Mouse (Mus musculus) CH12.LX (cell line): Measurements from ENCODE around the gene Jmjd1c. TPM values are rescaled to one million over a fixed set of nuclear protein-coding genes. Genes with fewer than 3 reads are reported as not detected.

ENCODE experiments used
- DNase-seq: peaks from one replicate; pipeline ENCODE4 v3.0.0-alpha.2; 2013; ENCODE audit errors: extremely low read depth
- H3K27ac ChIP-seq: 2 replicates; pipeline ENCODE4 v1.5.1; 2012; ENCODE audit warnings: low read depth, mild to moderate bottlenecking, control low read depth, moderate library complexity; ENCODE audit not compliant: insufficient read depth
- H3K27me3 ChIP-seq: replicated peaks from 2 replicates; pipeline ENCODE3; 2012; ENCODE audit warnings: inconsistent platforms
- H3K36me3 ChIP-seq, 2 experiments: replicated peaks in 1 of 2; 2 replicates each; pipeline versions ENCODE3 to v1.6.1; 2012; ENCODE audit warnings: inconsistent platforms in 1 of 2, low read length in 1 of 2, mild to moderate bottlenecking in 1 of 2, mixed read lengths in 1 of 2, moderate library complexity in 1 of 2; ENCODE audit not compliant: control insufficient read depth in 1 of 2, insufficient read depth in 1 of 2
- H3K4me1 ChIP-seq, 2 experiments: 2 replicates each; pipeline ENCODE4 v1.6.1; 2012; ENCODE audit warnings: inconsistent platforms in 1 of 2, moderate library complexity in 1 of 2; ENCODE audit not compliant: insufficient read depth in 2 of 2, control insufficient read depth in 1 of 2
- H3K4me2 ChIP-seq: 2 replicates; pipeline ENCODE4 v1.6.1; 2012; ENCODE audit warnings: low read depth, mild to moderate bottlenecking, control low read depth; ENCODE audit not compliant: poor library complexity, insufficient read depth, severe bottlenecking
- H3K4me3 ChIP-seq, 3 experiments: fragments of 150-350 bp in 1 of 3; sonication (generic) in 1 of 3; replicated peaks in 1 of 3; 2 replicates each; pipeline versions ENCODE3 to v1.5.1; 2011 to 2012; ENCODE audit warnings: low read depth in 2 of 3, low read length in 2 of 3, mild to moderate bottlenecking in 2 of 3, moderate library complexity in 2 of 3, control low read depth in 1 of 3, improper control_type of control experiment in 1 of 3, inconsistent platforms in 1 of 3, mixed read lengths in 1 of 3; ENCODE audit not compliant: poor library complexity in 1 of 3
- H3K79me2 ChIP-seq: replicated peaks from 2 replicates; pipeline ENCODE4 v1.6.1; 2012; ENCODE audit warnings: mild to moderate bottlenecking, moderate library complexity; ENCODE audit not compliant: control insufficient read depth, poor library complexity, insufficient read depth, severe bottlenecking; ENCODE audit errors: extremely low read depth
- H3K9ac ChIP-seq: 2 replicates; pipeline ENCODE4 v1.6.1; 2012; ENCODE audit warnings: low read depth, mild to moderate bottlenecking, control low read depth, moderate library complexity; ENCODE audit not compliant: insufficient read depth
- H3K9me3 ChIP-seq: replicated peaks from 2 replicates; pipeline ENCODE3; 2012; ENCODE audit warnings: low read length, inconsistent platforms, mixed read lengths
- BHLHE40 ChIP-seq: IDR thresholded peaks from 2 replicates; pipeline ENCODE4 v1.6.1; 2011; ENCODE audit warnings: mild to moderate bottlenecking, low read depth, low read length, improper control_type of control experiment
- CHD2 ChIP-seq: IDR thresholded peaks from 2 replicates; pipeline ENCODE4 v1.6.1; 2011; ENCODE audit warnings: low read length, improper control_type of control experiment
- CTCF ChIP-seq, 2 experiments: IDR thresholded peaks in 1 of 2; conservative IDR thresholded peaks in 1 of 2; 2 replicates each; pipeline ENCODE4 v1.5.1; 2011 to 2012; ENCODE audit warnings: low read depth in 2 of 2, low read length in 2 of 2, improper control_type of control experiment in 1 of 2, inconsistent platforms in 1 of 2, mild to moderate bottlenecking in 1 of 2, moderate library complexity in 1 of 2
- E2F4 ChIP-seq: IDR thresholded peaks from 2 replicates; pipeline ENCODE4 v1.6.1; 2011; ENCODE audit warnings: low read depth, low read length, improper control_type of control experiment; ENCODE audit not compliant: insufficient replicate concordance
- ELF1 ChIP-seq: IDR thresholded peaks from 2 replicates; pipeline ENCODE4 v1.6.1; 2014; ENCODE audit warnings: low read depth, mild to moderate bottlenecking, inconsistent platforms, low read length, improper control_type of control experiment
- EP300 ChIP-seq: IDR thresholded peaks from 2 replicates; pipeline ENCODE4 v1.6.1; 2011; ENCODE audit warnings: low read length, improper control_type of control experiment
- ETS1 ChIP-seq: conservative IDR thresholded peaks from 2 replicates; pipeline ENCODE4 v1.6.1; 2012; ENCODE audit warnings: low read depth, mild to moderate bottlenecking, inconsistent platforms, low read length, improper control_type of control experiment, moderate library complexity
- GABPA ChIP-seq: IDR thresholded peaks from 2 replicates; pipeline ENCODE4 v1.6.1; 2012; ENCODE audit warnings: low read depth, low read length, improper control_type of control experiment, inconsistent platforms; ENCODE audit not compliant: insufficient replicate concordance
- HCFC1 ChIP-seq: IDR thresholded peaks from 2 replicates; pipeline ENCODE4 v1.6.1; 2012; ENCODE audit warnings: low read depth, mild to moderate bottlenecking, inconsistent platforms, low read length, improper control_type of control experiment
- KAT2A ChIP-seq: IDR thresholded peaks from 2 replicates; pipeline ENCODE4 v1.6.1; 2012; ENCODE audit warnings: low read length, improper control_type of control experiment, inconsistent platforms; ENCODE audit not compliant: insufficient replicate concordance
- MAFK ChIP-seq: IDR thresholded peaks from 2 replicates; pipeline ENCODE4 v1.6.1; 2011; ENCODE audit warnings: low read length, improper control_type of control experiment; ENCODE audit not compliant: insufficient replicate concordance
- MAX ChIP-seq: IDR thresholded peaks from 2 replicates; pipeline ENCODE4 v1.6.1; 2011; ENCODE audit warnings: low read length, improper control_type of control experiment
- MXI1 ChIP-seq: IDR thresholded peaks from 2 replicates; pipeline ENCODE4 v1.6.1; 2011; ENCODE audit warnings: mild to moderate bottlenecking, low read depth, low read length, improper control_type of control experiment
- NRF1 ChIP-seq: IDR thresholded peaks from 2 replicates; pipeline ENCODE4 v1.6.1; 2014; ENCODE audit warnings: low read depth, mild to moderate bottlenecking, inconsistent platforms, low read length, improper control_type of control experiment, moderate library complexity
- PAX5 ChIP-seq: IDR thresholded peaks from 2 replicates; pipeline ENCODE4 v1.6.1; 2012; ENCODE audit warnings: low read length, inconsistent platforms, mixed read lengths
- POLR2A ChIP-seq: IDR thresholded peaks from 2 replicates; pipeline ENCODE4 v1.6.1; 2011; ENCODE audit warnings: low read depth, mild to moderate bottlenecking, improper control_type of control experiment, low read length
- POLR2AphosphoS2 ChIP-seq: IDR thresholded peaks from 2 replicates; pipeline ENCODE4 v1.6.1; 2011; ENCODE audit warnings: low read depth, low read length, improper control_type of control experiment
- RAD21 ChIP-seq: IDR thresholded peaks from 2 replicates; pipeline ENCODE4 v1.6.1; 2011; ENCODE audit warnings: low read depth, mild to moderate bottlenecking, low read length, improper control_type of control experiment, moderate library complexity
- RCOR1 ChIP-seq: conservative IDR thresholded peaks from 2 replicates; pipeline ENCODE4 v1.6.1; 2012; ENCODE audit warnings: low read depth, mild to moderate bottlenecking, inconsistent platforms, low read length, improper control_type of control experiment
- SMC3 ChIP-seq: IDR thresholded peaks from 2 replicates; pipeline ENCODE4 v1.6.1; 2011; ENCODE audit warnings: low read depth, low read length, improper control_type of control experiment
- TBP ChIP-seq: conservative IDR thresholded peaks from 2 replicates; pipeline ENCODE4 v1.6.1; 2011; ENCODE audit warnings: low read depth, low read length, improper control_type of control experiment
- TCF12 ChIP-seq: IDR thresholded peaks from 2 replicates; pipeline ENCODE4 v1.6.1; 2014; ENCODE audit warnings: low read depth, mild to moderate bottlenecking, inconsistent platforms, low read length, improper control_type of control experiment
- UBTF ChIP-seq: IDR thresholded peaks from 2 replicates; pipeline ENCODE4 v1.6.1; 2012; ENCODE audit warnings: low read depth, mild to moderate bottlenecking, inconsistent platforms, low read length, improper control_type of control experiment, moderate library complexity
- USF2 ChIP-seq: conservative IDR thresholded peaks from 2 replicates; pipeline ENCODE4 v1.6.1; 2011; ENCODE audit warnings: low read depth, low read length, improper control_type of control experiment
- ZKSCAN1 ChIP-seq: IDR thresholded peaks from 2 replicates; pipeline ENCODE4 v1.6.1; 2012; ENCODE audit warnings: low read depth, inconsistent platforms, low read length, improper control_type of control experiment, borderline replicate concordance
- ZMIZ1 ChIP-seq: IDR thresholded peaks from 2 replicates; pipeline ENCODE4 v1.6.1; 2012; ENCODE audit warnings: low read depth, mild to moderate bottlenecking, inconsistent platforms, low read length, improper control_type of control experiment
- ZNF384 ChIP-seq: IDR thresholded peaks from 2 replicates; pipeline ENCODE4 v1.6.1; 2012; ENCODE audit warnings: low read depth, low read length, improper control_type of control experiment, inconsistent platforms
- dilution Hi-C: fragments of 300-500 bp; cut with MboI; formaldehyde crosslinking; loops from 2 replicates; pipeline ENCODE4 v1.14.3; 2020; ENCODE audit warnings: low sequenced_read_pairs; ENCODE audit not compliant: extremely low pct_unique_long_range_greater_than_20kb, extremely low pct_ligation_motif_present
- in situ Hi-C: fragments of 300-500 bp; cut with MboI; formaldehyde crosslinking; loops from 3 replicates; pipeline ENCODE4 v1.14.3; 2019; ENCODE audit warnings: low sequenced_read_pairs, low pct_ligation_motif_present, low pct_unique_long_range_greater_than_20kb, mixed read lengths
- polyA plus RNA-seq: library from polyadenylated mRNA; unstranded; fragments of >175 nt; gene quantifications from 2 replicates; pipeline ENCODE4 v1.2.1, GENCODE M21; 2012; ENCODE audit warnings: low read depth; ENCODE audit not compliant: insufficient read length
- total RNA-seq, 2 experiments: library from RNA; depleted of rRNA; stranded (reverse); fragments of 300-350 nt in 1 of 2; fragments of >200 nt in 1 of 2; gene quantifications; 2 replicates each; pipeline ENCODE4 v1.2.3; 2012 to 2014

Gene Jmjd1c
- total and polyA plus RNA-seq, 3 experiments = 41.2 to 50.1 (median 41.6) TPM

DNA sequence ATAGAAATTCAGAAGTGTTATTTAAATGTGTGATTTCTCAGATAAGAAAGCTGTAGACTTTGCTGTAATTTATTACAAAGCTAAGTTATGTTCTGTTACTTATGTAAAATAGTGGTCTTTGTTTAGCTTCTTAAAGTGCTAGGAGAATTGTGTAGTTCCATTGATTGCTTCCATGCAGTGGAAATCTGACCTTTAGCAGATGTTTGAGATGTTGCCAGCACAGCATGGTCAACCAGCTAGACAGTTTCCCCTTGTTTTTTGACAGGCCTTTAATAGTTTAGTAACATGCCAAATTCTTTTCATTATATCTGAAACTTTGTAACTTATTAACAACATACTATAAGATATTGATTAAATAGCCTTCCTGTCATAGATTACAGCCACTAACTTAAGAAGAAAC, 47.7 kb downstream of the Jmjd1c start:
- Histone ChIP-seq H3K27me3 (no peaks in the 10 kb centered on the region), H3K4me2 (no peak overlapping the region), H3K9me3 (no peaks in the 10 kb centered on the region), H3K79me2 (peaks cover 52% of the 10 kb centered on the region), H3K4me1 (peaks cover 0 to 14% of the 10 kb centered on the region in 2 experiments; a peak in 1 of 4 replicates), H3K27ac (no peak overlapping the region), H3K36me3 (peaks cover 0 to 10% of the 10 kb centered on the region in 2 experiments), H3K9ac (no peak overlapping the region), H3K4me3 (no peak overlapping the region)
- TF ChIP-seq NRF1 (no peak), E2F4 (no peak), RAD21 (no peak), UBTF (no peak), ELF1 (no peak), TCF12 (no peak), HCFC1 (no peak), MAX (no peak), USF2 (no peak), ZMIZ1 (no peak), RCOR1 (no peak), GABPA (no peak), ZNF384 (no peak), BHLHE40 (no peak), MXI1 (no peak), TBP (no peak), ETS1 (no peak)
- dilution Hi-C loops (no loop called here), in situ Hi-C loops (no loop called here)
- no peak for DNase-seq

DNA sequence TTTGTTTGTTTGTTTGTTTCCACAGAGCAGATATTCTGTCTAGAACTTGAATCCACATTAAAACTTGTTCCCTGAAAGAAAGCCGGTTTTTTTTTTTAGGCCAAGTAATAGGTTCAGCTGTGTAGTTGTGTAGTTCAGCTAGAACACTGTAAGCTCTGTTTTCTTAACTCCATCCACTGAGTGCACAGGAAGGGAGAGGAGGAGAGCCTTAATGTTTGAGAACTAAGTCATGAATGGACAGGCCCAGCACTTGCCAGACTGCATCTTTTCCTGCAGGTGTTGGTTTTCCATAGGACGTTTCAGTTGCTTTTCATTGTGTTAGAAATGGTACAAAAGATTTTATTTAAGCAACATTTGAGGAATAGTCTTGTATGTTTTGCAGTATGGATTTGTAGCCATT, 48.3 kb downstream of the Jmjd1c start:
- no peak overlapping the region for H3K27ac ChIP-seq
- TF ChIP-seq HCFC1 = no peak
- TF ChIP-seq EP300 = no peak
- TF ChIP-seq MXI1 = no peak
- TF ChIP-seq BHLHE40 = no peak
- no peak for TF ChIP-seq MAFK
- TF ChIP-seq MAX = no peak
- no peak for TF ChIP-seq USF2
- TF ChIP-seq POLR2A = no peak
- no peak for TF ChIP-seq CTCF (conservative IDR thresholded peaks at IDR 0.05 in 1 of 2, IDR thresholded peaks at IDR 0.05 in 1 of 2; ENCODE audit: low read depth in 2 of 2, low read length in 2 of 2)
- TF ChIP-seq CHD2 = no peak
- no peak for TF ChIP-seq KAT2A
- TF ChIP-seq POLR2AphosphoS2 = no peak
- no peak for TF ChIP-seq ZNF384
- TF ChIP-seq GABPA = no peak
- no peak for TF ChIP-seq ZKSCAN1
- TF ChIP-seq SMC3 = no peak
- no peak for TF ChIP-seq NRF1
- TF ChIP-seq ELF1 = no peak
- TF ChIP-seq PAX5 = no peak
- TF ChIP-seq, all 38 proteins: peak for 0
- in situ Hi-C loops (no loop called here), dilution Hi-C loops (no loop called here)
- no peak overlapping the region for H3K4me2 ChIP-seq
- peaks cover 0 to 8% of the 10 kb centered on the region in 2 experiments for H3K36me3 ChIP-seq
- no peaks in the 10 kb centered on the region for H3K27me3 ChIP-seq
- H3K9ac ChIP-seq = no peak overlapping the region
- H3K79me2 ChIP-seq = peaks cover 50% of the 10 kb centered on the region
- DNase-seq = no peak
- no peak overlapping the region for H3K4me3 ChIP-seq
- H3K9me3 ChIP-seq = no peaks in the 10 kb centered on the region
- peaks cover 0 to 9% of the 10 kb centered on the region in 2 experiments; a peak in 1 of 4 replicates for H3K4me1 ChIP-seq
